In the genomic region with DNA sequence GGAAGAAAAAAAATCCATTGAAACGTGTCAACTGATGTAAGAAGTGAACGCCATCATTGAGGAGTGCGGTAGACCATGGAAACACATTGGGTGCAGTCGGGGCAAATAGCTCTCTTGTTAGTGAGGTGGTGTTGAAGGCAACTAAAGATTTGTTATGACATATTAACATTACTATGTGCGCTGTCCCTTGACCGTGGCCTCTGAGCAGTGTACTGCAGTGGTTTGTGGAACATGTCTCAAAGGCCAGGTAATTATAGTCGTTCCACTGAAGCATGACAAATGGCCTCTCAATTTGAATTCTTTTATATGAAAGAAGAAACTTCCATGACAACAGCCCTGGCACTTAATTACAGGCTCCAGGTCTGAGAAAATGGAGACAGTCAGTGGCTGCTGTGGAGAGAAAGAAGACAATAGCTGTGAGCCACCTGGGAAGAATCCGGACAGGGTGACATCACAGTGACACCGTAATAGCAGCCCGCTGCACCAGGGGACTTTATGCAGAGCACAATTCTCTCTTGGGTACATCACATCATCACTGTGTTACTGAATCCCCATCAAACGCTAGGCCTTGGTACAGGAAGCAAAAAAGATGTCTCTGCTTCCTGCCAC, we compare ENCODE assay signal across 23 mouse cellular contexts.
DNase-seq lines count a peak whose midpoint lies in the region; ATAC-seq and TF ChIP-seq lines count a peak whose summit lies in the region.
"Had no signal": no experiment of that assay in that cellular context is flagged by ENCODE, and none has a peak within 500 bp of the region (broad histone marks: within the 10 kb centered on the region; RNA-seq: fewer than 3 reads in every experiment).

No protein-coding gene starts in this region.

- H3K27me3 ChIP-seq in kidney, embryonic 14.5 days (ENCODE audit: control insufficient read depth, insufficient read depth, low read length), result no peaks in the 10 kb centered on the region
- H3K27me3 ChIP-seq in midbrain, embryonic 13.5 days, result no peaks in the 10 kb centered on the region
- no peaks in the 10 kb centered on the region for H3K27me3 ChIP-seq in midbrain, postnatal 0 days (ENCODE audit: insufficient read depth, low read length)
- H3K27me3 ChIP-seq: heart, embryonic 15.5 days; limb, embryonic 12.5 days; lung, embryonic 15.5 days; neural tube, embryonic 15.5 days had no signal

- DNase-seq in cerebellum, adult 11-12 months, result peak; percentile 4
- no peak for DNase-seq in cerebellum, postnatal 4 days (ENCODE audit: low spot score in 2 of 2)
- peak; percentile 32 to 37 for DNase-seq in kidney, adult 8-10 months
- no peak for DNase-seq in midbrain, postnatal 0 days (ENCODE audit: low spot score)
- no peak for DNase-seq in urinary bladder, adult 18-20 months (ENCODE audit: low spot score in 2 of 2)
- no peak for DNase-seq in adrenal gland, postnatal 36 days
- DNase-seq: adrenal gland, postnatal 10 days; cerebellum, postnatal 25 days; heart, postnatal 4 days; midbrain, embryonic 14.5 days; right cerebral cortex, postnatal 14 days; spleen, adult 18-20 months; thymus, postnatal 4 days had no signal

- ATAC-seq in kidney, embryonic 14.5 days (ENCODE audit: low FRiP score, low TSS enrichment), result no peak
- ATAC-seq in midbrain, embryonic 13.5 days, result no peak
- ATAC-seq in midbrain, postnatal 0 days (ENCODE audit: low FRiP score), result no peak
- ATAC-seq: activated CD4-positive, CD25-positive, alpha-beta regulatory T cell, adult 4 months; hindbrain, postnatal 0 days had no signal

- H3K9me3 ChIP-seq in kidney, embryonic 14.5 days (ENCODE audit: control insufficient read depth, low read length), result no peaks in the 10 kb centered on the region
- no peaks in the 10 kb centered on the region for H3K9me3 ChIP-seq in midbrain, embryonic 13.5 days
- no peaks in the 10 kb centered on the region for H3K9me3 ChIP-seq in midbrain, postnatal 0 days (ENCODE audit: low read length)
- H3K9me3 ChIP-seq: heart, embryonic 15.5 days; limb, embryonic 12.5 days; lung, embryonic 15.5 days; neural tube, embryonic 15.5 days had no signal

- no peak overlapping the region for H3K27ac ChIP-seq in kidney, embryonic 14.5 days (ENCODE audit: low read depth, low read length)
- peak overlapping the region; percentile 45; the same call in 1 of the 2 replicates for H3K27ac ChIP-seq in midbrain, embryonic 13.5 days
- H3K27ac ChIP-seq in midbrain, postnatal 0 days (ENCODE audit: low read depth, low read length), result no peak overlapping the region
- H3K27ac ChIP-seq: heart, embryonic 15.5 days; hindbrain, postnatal 0 days; limb, embryonic 12.5 days; liver, embryonic 14.5 days; lung, embryonic 15.5 days; macrophage; neural tube, embryonic 15.5 days had no signal

- H3K4me1 ChIP-seq in kidney, embryonic 14.5 days (ENCODE audit: control insufficient read depth, insufficient read depth, low read length), result 0 out of 2 replicates have a peak, but pooled peaks cover 10% of the 10 kb centered on the region
- 0 out of 2 replicates have a peak, but pooled peaks cover 17% of the 10 kb centered on the region for H3K4me1 ChIP-seq in midbrain, embryonic 13.5 days (replicated peaks)
- H3K4me1 ChIP-seq in midbrain, postnatal 0 days (ENCODE audit: insufficient read depth, low read length), result no peaks in the 10 kb centered on the region
- H3K4me1 ChIP-seq: heart, embryonic 15.5 days; lung, embryonic 15.5 days had no signal

- no peak for TF ChIP-seq CTCF in midbrain, postnatal 0 days (IDR thresholded peaks at IDR 0.05)

- H3K36me3 ChIP-seq in kidney, embryonic 14.5 days (ENCODE audit: control insufficient read depth, insufficient read depth, low read length), result no peaks in the 10 kb centered on the region
- H3K36me3 ChIP-seq in midbrain, embryonic 13.5 days, result no peaks in the 10 kb centered on the region
- H3K36me3 ChIP-seq in midbrain, postnatal 0 days (ENCODE audit: insufficient read depth, low read length), result no peaks in the 10 kb centered on the region
- H3K36me3 ChIP-seq: heart, embryonic 15.5 days; limb, embryonic 12.5 days; lung, embryonic 15.5 days; neural tube, embryonic 15.5 days had no signal

- H3K9ac ChIP-seq in kidney, embryonic 14.5 days (ENCODE audit: low read depth, low read length), result no peak overlapping the region
- no peak overlapping the region for H3K9ac ChIP-seq in midbrain, embryonic 13.5 days (replicated peaks)
- no peak overlapping the region for H3K9ac ChIP-seq in midbrain, postnatal 0 days (replicated peaks; ENCODE audit: low read length, poor library complexity, severe bottlenecking)
- H3K9ac ChIP-seq: heart, embryonic 15.5 days; limb, embryonic 12.5 days; liver, embryonic 14.5 days; lung, embryonic 15.5 days; neural tube, embryonic 15.5 days had no signal

- H3K4me2 ChIP-seq in kidney, embryonic 14.5 days (replicated peaks; ENCODE audit: low read depth, low read length), result no peak overlapping the region
- H3K4me2 ChIP-seq in midbrain, embryonic 13.5 days (replicated peaks), result no peak overlapping the region
- H3K4me2 ChIP-seq in midbrain, postnatal 0 days (ENCODE audit: low read depth, low read length, poor library complexity, severe bottlenecking), result no peak overlapping the region
- H3K4me2 ChIP-seq: heart, embryonic 15.5 days; limb, embryonic 12.5 days; lung, embryonic 15.5 days; neural tube, embryonic 15.5 days had no signal

- H3K4me3 ChIP-seq in kidney, embryonic 14.5 days (ENCODE audit: low read length), result no peak overlapping the region
- H3K4me3 ChIP-seq in midbrain, embryonic 13.5 days (replicated peaks), result no peak overlapping the region
- no peak overlapping the region for H3K4me3 ChIP-seq in midbrain, postnatal 0 days (ENCODE audit: low read depth, low read length)
- H3K4me3 ChIP-seq: heart, embryonic 15.5 days; limb, embryonic 12.5 days; lung, embryonic 15.5 days; neural tube, embryonic 15.5 days had no signal

- 56% methylated on average over 11 of the region's 11 CpGs for WGBS in kidney, embryonic 14.5 days
- WGBS in midbrain, embryonic 13.5 days, result 67% methylated on average over 11 of the region's 11 CpGs
- WGBS in midbrain, postnatal 0 days, result 70% methylated on average over 11 of the region's 11 CpGs

Comparison
In these comparisons a context has a peak if more than half of its experiments do, and no peak if none do; other contexts are left out.
1. DNase-seq: peak in cerebellum, adult 11-12 months (single experiment) and kidney, adult 8-10 months (2 of 2); none in cerebellum, postnatal 4 days (0 of 2), midbrain, postnatal 0 days (single experiment), urinary bladder, adult 18-20 months (0 of 2) and adrenal gland, postnatal 36 days (0 of 2).